Mouse (Mus musculus) cerebellum, adult 2 months (tissue): ENCODE data around the gene Wnk2.

Experiments
- CTCF ChIP-seq: fragments of 200-500 bp; IDR thresholded peaks from 2 replicates; pipeline ENCODE4 v1.5.1; 2011; ENCODE audit warnings: low read depth, mild to moderate bottlenecking, control low read depth, low read length, moderate library complexity, borderline replicate concordance; ENCODE audit not compliant: insufficient read depth
- POLR2A ChIP-seq: fragments of 200-500 bp; IDR thresholded peaks from 2 replicates; pipeline ENCODE4 v1.6.1; 2011; ENCODE audit warnings: low read length, control low read depth, borderline replicate concordance; ENCODE audit not compliant: insufficient read depth

- TF ChIP-seq CTCF (peak; percentile 52; the same call in 1 of the 2 replicates), POLR2A (no peak)
Measured at GRCm38 (mm10) chr13:48998591-48998990, 149.2 kb downstream of the Wnk2 start.
